Mouse (Mus musculus) embryonic stem cell, embryonic (primary cell): ENCODE results near the gene Rev1.

Source experiments
- CTCF ChIA-PET, 4 experiments: fragments of 300-600 bp in 2 of 4; fragments of 350-600 bp in 2 of 4; sonication (Branson Sonifier 250); formaldehyde crosslinking; loops; one replicate each; lab custom pipeline; 2022; ENCODE audit warnings: inconsistent platforms in 2 of 4; lab: Charles Lee
- POLR2A ChIA-PET, 4 experiments: fragments of 300-600 bp in 2 of 4; fragments of 350-600 bp in 2 of 4; sonication (Branson Sonifier 250); formaldehyde crosslinking; loops; one replicate each; lab custom pipeline; 2022; ENCODE audit warnings: antibody characterized with exemption in 4 of 4, inconsistent platforms in 1 of 4; lab: Charles Lee

Rev1 gene

DNA sequence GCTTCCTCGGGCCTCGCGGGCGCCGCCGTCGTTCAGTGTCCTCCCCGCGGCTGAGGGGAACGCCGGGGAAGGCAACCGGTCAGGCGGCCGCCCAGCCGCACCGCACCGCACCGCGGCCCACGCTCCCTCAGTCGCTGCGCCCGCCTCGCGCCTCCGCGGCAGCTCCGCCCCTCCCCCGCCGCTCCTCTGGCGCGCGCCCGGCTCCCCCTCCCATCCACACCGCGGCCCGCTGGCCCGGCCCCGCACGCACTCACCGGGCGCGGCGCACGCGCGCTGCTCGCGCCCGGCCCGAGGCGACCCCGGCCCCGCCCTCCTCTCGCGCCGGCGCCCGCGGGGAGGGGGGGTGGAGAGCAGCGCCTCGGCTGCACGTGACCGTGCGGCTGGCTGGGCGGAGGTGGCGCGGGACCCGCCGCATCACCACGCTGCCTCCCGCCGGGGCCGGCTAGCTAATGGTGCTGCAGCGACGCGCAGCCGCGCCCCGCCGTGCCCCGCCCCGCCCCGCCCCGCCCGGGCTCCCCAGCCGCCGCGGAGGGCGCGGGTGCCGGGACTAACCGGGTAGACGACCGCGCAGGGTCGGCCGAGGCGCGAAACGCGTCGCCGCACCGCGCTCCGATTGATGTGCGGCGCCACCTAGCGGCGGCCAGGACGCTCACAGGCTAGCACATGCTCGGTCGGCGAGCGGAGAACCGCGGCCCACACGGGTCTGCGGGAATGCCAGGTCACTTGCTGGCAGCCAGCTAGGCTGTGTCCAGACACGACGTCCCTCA, at the start of gene Rev1:
Gene Rev1 (minus strand): TSS at position 301 of the 767 bp plus-strand sequence.
- CTCF ChIA-PET: interaction anchor here in 2 of 4 experiments (0.6 to 1.7 kb wide), 3 partner anchors 56 to 218 kb away, joined by 3 to 9 read pairs (median 4); no protein-coding TSS in a partner anchor
- POLR2A ChIA-PET: interaction anchor here in 3 of 4 experiments (0.5 to 1.7 kb wide), 10 partner anchors 9 to 207 kb away, joined by 3 to 5 read pairs (median 4); no protein-coding TSS in a partner anchor

- CTCF ChIA-PET: no interaction called here
- POLR2A ChIA-PET: interaction anchor here in 1 of 4 experiments (0.7 kb wide), 1 partner anchor 1812 kb away, joined by 3 read pairs; no protein-coding TSS in a partner anchor
These were observed 49.3 kb upstream of the Rev1 start for GRCm38 (mm10) chr1:38178929-38179328.

- ChIA-PET CTCF (interaction anchor here in 2 of 4 experiments (0.5 to 1.7 kb wide), 2 partner anchors 9 to 500 kb away, joined by 3 to 5 read pairs; no protein-coding TSS in a partner anchor), POLR2A (interaction anchor here in 1 of 4 experiments (0.5 kb wide), 1 partner anchor 242 kb away, joined by 3 read pairs; no protein-coding TSS in a partner anchor)
These were observed 46.5 kb upstream of the Rev1 start for GRCm38 (mm10) chr1:38176077-38176476.

DNA sequence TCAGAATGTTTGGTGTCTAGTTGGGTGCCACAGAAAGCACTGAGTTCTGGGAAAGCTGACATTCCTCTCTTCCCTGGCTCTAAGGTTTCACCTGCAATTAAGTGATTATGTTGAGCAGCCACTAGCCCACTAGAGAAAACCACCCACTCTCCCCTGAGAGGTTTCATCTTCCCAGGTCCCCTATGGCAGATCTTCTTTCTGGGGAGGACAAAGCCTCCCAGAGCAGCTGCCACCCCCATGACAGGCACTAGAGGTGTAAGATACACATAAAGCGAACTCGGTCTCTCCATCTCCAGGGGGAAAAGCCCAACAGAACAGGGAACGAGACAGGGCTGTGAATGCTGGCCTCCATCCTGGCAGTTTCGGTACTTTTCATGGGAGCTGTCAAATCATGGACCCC, 42.3 kb upstream of the Rev1 start:
- POLR2A ChIA-PET: no interaction called here
- CTCF ChIA-PET: interaction anchor here in 1 of 4 experiments (1.8 kb wide), 1 partner anchor 14 kb away, joined by 5 read pairs; no protein-coding TSS in a partner anchor

DNA sequence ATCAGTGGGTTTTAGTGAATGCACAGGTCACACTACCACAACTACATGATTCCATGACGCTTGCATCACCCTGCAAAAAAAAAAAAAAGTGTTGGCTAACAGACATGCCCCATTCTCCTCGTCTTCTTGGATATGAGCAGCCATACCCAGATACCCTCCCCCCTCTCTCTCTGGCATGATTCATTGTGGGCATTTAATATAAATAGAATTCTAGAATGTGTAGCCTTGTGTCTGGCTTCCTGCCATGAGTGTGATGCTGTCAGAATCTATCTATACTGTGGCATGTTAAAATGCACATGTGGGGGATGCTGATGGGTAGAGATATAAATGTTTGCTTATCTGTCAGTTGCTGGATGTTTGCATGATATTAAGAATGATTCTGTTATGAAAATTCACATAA, 36.1 kb upstream of the Rev1 start:
- CTCF ChIA-PET: no interaction called here
- POLR2A ChIA-PET: no interaction called here

DNA sequence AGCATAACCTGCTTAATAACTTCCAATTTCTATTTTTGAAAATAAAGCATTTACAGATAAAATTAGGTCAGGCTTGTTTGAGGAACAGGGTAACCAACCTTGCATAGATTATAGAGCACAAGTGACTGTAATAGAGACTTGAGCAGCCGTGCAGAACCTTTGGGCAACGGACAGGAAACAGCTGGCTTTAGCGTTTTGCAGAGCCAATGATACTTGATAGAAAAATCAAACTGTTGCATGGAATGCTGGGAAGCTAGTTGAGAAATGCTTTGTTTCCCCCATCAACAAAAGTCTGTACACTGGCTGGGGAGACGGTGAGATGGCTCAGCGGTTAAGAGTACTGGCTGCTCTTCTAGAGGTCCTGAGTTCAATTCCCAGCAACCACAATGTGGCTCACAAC, 20.5 kb upstream of the Rev1 start:
- ChIA-PET POLR2A (interaction anchor here in 1 of 4 experiments (0.6 kb wide), 1 partner anchor 36 kb away, joined by 3 read pairs; no protein-coding TSS in a partner anchor), CTCF (interaction anchor here in 1 of 4 experiments (1.2 kb wide), 1 partner anchor 620 kb away, joined by 4 read pairs; no protein-coding TSS in a partner anchor)

DNA sequence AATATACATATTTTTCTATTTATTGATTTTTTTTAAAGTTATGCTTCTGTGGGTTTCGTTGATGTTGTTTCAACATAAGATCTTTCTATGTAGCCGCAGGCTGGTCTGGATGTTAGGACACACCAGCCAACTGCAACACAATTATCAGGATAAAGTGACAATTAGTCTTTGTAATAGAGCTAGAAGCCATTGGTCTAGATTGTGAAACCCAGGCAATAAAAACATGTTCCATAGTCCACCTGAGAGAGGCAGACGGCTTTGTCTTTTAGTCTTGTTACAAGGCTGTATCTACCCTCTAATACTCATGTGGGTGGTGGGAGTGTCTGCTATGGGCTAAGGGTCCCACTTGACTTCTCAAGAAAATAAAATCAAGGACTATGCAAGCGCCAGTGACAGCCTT, 16.4 kb upstream of the Rev1 start:
- ChIA-PET POLR2A (interaction anchor here in 1 of 4 experiments (0.9 to 1.1 kb wide), 2 partner anchors 13 to 15 kb away, joined by 3 to 4 read pairs; no protein-coding TSS in a partner anchor), CTCF (no interaction called here)

DNA sequence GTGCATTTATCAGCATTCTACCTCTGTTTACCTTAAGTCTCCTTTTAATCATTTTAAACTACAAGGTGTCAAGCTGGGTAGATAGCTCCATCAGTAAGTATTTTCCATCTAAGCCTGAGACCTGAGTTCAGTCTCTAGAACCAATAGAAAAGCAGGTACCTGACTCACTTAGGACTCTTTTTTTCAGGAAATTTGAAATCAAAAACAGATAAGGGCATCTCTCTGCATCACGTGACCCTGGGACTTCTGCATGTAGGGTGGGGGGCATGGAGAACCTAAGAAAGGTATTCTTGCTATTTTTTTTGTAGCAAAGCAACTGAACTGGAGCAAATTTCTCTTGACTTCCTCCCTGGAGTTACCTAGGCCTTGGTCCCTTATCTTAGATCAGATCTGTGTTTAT, 11.8 kb upstream of the Rev1 start:
- ChIA-PET POLR2A (interaction anchor here in 1 of 4 experiments (0.5 kb wide), 1 partner anchor 436 kb away, joined by 3 read pairs; no protein-coding TSS in a partner anchor), CTCF (interaction anchor here in 2 of 4 experiments (0.6 to 1.4 kb wide), 2 partner anchors 44 to 105 kb away, joined by 3 to 12 read pairs; no protein-coding TSS in a partner anchor)

DNA sequence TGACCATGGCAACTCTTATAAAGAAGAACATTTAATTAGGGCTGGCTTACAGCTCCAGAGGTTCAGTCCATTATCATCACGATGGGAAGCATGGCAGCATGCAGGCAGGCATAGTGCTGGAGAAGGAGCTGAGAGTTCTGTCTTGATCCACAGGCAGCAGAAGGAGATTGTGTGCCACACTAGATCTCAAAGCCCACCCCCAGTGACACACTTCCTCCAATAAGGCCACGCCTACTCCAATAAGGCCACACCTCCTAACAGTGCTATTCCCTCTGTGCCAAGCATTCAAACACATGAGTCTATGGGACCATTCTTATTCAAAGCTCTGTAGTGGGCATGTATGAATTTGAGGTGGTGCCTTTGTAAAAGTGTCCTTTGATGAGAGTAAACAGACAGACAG, 11.3 kb upstream of the Rev1 start:
- POLR2A ChIA-PET: no interaction called here
- CTCF ChIA-PET: interaction anchor here in 1 of 4 experiments (1.4 kb wide), 1 partner anchor 45 kb away, joined by 3 read pairs; no protein-coding TSS in a partner anchor

DNA sequence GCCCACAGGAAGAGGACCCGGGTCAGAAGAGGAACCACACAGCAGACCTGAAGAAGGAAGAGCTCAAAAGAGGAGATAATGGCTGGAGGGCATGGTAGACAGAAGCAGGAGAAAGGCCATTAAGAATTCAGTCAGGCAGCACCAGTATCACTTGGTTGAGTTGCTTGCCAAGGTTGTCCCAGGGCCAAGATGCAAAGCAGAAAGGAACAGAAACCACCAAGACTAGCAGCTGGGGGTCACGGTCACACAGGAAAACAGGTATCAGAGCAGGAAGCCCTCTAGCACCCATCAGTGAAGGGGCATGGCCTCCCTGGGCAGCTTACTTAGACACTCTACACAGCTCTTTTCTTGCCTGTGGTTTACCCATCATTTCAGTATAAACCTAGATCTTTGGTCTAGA, 9.8 kb upstream of the Rev1 start:
- ChIA-PET POLR2A (interaction anchor here in 1 of 4 experiments (1.0 kb wide), 1 partner anchor 9 kb away, joined by 4 read pairs; no protein-coding TSS in a partner anchor), CTCF (interaction anchor here in 1 of 4 experiments (0.6 kb wide), 1 partner anchor 1126 kb away, joined by 3 read pairs; no protein-coding TSS in a partner anchor)

GRCm38 (mm10) chr1:38132942-38133341, 3.3 kb upstream of the Rev1 start:
- ChIA-PET POLR2A (interaction anchor here in 1 of 4 experiments (0.9 to 1.7 kb wide), 2 partner anchors 13 to 15 kb away, joined by 4 read pairs; no protein-coding TSS in a partner anchor), CTCF (no interaction called here)

DNA sequence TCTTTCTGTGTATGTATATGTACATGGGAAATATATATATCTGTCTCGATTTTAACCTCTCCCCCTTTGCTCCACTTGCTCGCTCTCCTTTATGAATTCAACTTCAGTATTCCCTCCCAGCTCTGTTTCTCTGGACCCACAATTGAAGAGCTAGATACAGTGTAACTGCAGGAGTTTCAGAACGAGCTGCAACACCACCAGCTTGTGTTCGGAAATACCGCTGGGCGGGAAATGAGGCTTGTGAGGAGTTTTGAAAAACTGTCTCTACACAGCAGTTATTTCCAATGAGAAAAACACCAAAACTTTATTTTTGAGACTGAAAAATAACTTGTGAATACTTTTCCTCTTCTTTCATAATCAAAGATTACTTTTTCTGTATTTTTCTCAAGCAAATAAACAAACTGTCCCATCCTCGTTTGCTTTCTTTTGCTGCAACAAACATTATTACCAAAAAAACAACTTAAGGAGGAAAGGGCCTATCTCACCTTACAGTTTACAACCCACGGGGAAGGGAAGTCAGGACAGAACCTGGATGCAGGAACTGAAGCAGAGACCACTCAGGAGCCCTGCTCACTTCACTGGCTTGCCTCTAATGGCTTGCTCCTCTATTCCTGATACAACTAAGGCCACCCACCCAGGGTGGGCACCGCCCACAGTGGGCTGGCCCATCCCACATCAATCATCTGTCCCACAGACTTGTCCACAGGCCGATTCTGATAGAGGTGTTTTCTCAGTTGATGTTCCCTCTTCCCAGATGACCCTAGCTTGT, 1.3 kb upstream of the Rev1 start:
- POLR2A ChIA-PET: interaction anchor here in 3 of 4 experiments (0.6 to 1.7 kb wide), 9 partner anchors 9 to 145 kb away, joined by 3 to 4 read pairs (median 3); no protein-coding TSS in a partner anchor
- CTCF ChIA-PET: interaction anchor here in 2 of 4 experiments (1.3 to 1.7 kb wide), 2 partner anchors 54 to 55 kb away, joined by 3 to 9 read pairs; no protein-coding TSS in a partner anchor

- CTCF ChIA-PET: no interaction called here
- POLR2A ChIA-PET: interaction anchor here (0.8 to 3.0 kb wide), 8 partner anchors 11 to 265 kb away, joined by 3 to 20 read pairs (median 4); no protein-coding TSS in a partner anchor
These were observed 623 bp downstream of the Rev1 start for GRCm38 (mm10) chr1:38128919-38129436.

DNA sequence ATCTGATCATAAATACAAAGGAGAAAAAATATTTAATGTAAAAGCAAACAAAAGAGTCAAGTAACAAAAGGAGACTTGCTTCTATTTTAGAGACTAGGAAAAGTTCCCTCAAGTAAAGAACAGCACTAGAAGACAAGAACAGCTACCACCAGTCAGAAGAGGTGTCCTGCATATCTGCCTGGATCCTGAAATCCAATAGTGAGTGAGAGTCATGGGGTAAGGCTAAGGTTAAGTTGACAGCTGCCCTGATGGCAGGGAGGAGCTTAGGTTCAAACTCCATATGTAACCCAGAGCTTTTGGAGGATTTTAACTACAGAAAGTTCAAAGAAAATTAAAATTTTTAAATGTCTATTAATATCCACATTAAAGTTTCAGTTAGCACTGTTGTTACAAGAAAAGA, 2.6 kb downstream of the Rev1 start:
- ChIA-PET POLR2A (interaction anchor here in 3 of 4 experiments (0.7 to 3.0 kb wide), 4 partner anchors 9 to 18 kb away, joined by 3 to 20 read pairs (median 10); no protein-coding TSS in a partner anchor), CTCF (interaction anchor here in 1 of 4 experiments (0.5 kb wide), 1 partner anchor 66 kb away, joined by 5 read pairs; no protein-coding TSS in a partner anchor)

DNA sequence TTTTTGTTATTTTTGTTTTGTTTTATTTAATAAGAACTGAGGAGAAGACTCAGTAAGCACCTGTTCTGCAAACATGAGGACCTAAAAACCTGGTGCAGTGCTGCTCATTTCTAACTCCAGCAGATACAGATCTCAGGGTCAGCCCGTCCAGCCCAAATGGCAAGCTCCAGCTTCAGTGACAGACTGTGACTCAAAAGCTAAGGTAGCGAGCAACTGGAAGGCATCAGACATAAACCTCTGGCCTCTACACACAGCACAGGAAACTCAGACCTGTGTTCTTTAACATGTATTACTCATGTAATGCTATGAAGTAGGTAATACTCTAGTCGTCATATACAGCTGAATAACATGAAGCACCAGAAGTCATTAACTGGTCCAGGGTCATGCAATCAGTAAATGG, 3.2 kb downstream of the Rev1 start:
- CTCF ChIA-PET: no interaction called here
- POLR2A ChIA-PET: interaction anchor here (0.6 to 3.0 kb wide), 5 partner anchors 9 to 330 kb away, joined by 3 to 20 read pairs (median 5); no protein-coding TSS in a partner anchor

DNA sequence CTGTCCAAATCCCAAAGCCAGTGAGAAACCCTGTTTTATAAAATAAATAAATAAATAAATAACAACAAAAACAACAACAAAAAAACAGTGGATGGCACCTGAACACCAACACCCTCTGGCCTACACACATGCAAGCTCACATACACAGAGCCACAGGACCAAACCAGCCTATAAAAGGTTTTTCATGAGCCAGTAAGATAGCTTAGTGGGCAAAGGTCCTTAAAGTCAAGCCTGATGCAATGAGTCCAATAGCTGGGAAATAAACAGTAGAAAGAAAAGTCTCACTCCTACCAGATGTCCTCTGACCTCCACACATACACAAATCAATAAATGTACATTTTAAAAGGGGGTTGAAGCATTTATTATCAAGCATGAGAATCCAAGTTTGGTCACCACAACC, 5.3 kb downstream of the Rev1 start:
- ChIA-PET CTCF (no interaction called here), POLR2A (interaction anchor here in 2 of 4 experiments (0.7 kb wide), 2 partner anchors 192 to 673 kb away, joined by 3 read pairs; no protein-coding TSS in a partner anchor)

DNA sequence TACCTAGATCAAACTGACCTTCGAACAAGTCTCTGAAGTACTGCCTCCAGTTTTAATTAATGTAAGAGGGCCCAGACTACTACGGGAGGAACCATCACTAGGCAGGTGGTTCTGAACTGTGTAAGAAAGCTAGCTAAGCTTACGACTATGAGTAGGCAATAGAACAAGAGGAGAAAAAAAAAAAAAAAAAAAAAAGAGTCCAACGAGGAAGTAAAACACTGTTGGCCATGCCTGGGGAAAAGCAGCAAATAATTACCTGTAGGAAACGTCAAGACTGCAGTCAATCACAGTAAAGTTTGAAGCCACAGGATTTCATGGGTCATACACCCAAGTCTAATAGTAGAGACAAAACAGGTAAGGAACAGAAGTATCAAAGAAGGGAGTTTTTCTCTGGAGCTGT, 8.7 kb downstream of the Rev1 start:
- CTCF ChIA-PET: no interaction called here
- POLR2A ChIA-PET: interaction anchor here in 1 of 4 experiments (0.5 to 0.7 kb wide), 2 partner anchors 9 to 984 kb away, joined by 3 read pairs; no protein-coding TSS in a partner anchor

- POLR2A ChIA-PET: interaction anchor here in 3 of 4 experiments (1.1 to 2.4 kb wide), 3 partner anchors 8 to 14 kb away, joined by 4 to 14 read pairs (median 5); no protein-coding TSS in a partner anchor
These were observed 11.0 kb downstream of the Rev1 start for GRCm38 (mm10) chr1:38118624-38119023.

More at GRCm38 (mm10) chr1:38118624-38119023, 11.0 kb downstream of the Rev1 start:
- CTCF ChIA-PET: no interaction called here
